Mouse (Mus musculus): ENCODE measurements around the gene Dyx1c1.

DNA sequence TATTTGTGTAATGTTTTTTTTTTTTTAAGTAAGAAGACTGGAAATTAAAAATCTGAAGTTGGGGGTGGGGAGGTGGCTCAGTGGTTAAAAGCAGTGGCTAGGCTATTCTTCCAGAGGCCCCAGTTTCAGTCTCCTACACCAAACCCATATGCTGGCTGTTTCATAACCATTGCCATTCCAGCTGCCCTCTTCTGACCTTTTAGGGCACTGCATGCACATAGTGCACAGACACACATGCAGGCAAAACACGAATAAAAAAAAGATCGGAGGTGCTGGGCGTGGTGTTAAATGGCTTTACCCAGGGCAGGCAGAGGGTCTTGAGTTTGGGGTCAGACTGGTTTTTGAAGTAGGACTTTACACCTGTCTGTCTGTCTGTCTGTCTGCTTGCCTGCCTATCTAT is 47.6 kb downstream of the Dyx1c1 start:
- TF ChIP-seq CTCF (IDR thresholded peaks at IDR 0.05; ENCODE audit: borderline replicate concordance, control insufficient read depth, extremely low read depth, insufficient read depth, low read length, poor library complexity) (no peak), POLR2A (IDR thresholded peaks at IDR 0.05; ENCODE audit: control insufficient read depth, extremely low read depth, insufficient read depth, low read length, poor library complexity) (no peak)
